Mouse (Mus musculus): ENCODE results near the gene Pqlc2.

DNA sequence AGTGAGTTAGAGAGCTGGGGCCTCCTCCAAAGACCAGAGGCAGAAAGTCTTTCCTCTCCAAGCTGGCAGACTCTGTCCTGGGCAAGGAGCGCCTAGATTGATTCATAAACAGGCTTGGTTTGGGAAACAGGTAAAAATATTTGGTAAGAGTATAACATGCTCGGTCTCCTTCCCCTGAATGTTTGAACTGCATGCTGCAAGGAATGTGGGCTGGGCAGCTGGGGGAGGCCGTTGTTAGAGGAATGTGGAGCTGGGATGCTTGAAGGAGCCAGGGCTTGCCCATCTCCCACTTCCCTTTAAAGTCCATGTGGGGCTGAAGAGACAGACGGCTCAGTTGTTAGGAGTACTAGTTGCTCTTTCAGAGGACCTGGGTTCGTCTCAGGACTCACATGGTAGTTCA is 60.5 kb downstream of the Pqlc2 start:
- no peak for TF ChIP-seq GATA1 (IDR thresholded peaks at IDR 0.05; ENCODE audit: low read length)
- TF ChIP-seq TAL1 (IDR thresholded peaks at IDR 0.05; ENCODE audit: low read length) = no peak

Data from erythroblast, embryonic 14.5 days (primary cell).